Mouse (Mus musculus) megakaryocyte, embryonic 14.5 days (primary cell): ENCODE measurements around the gene Aunip.

Experiments
- FLI1 ChIP-seq: IDR thresholded peaks from 2 replicates; pipeline ENCODE4 v1.6.1; 2012; ENCODE audit warnings: low read length, inconsistent platforms, mixed read lengths
- GATA1 ChIP-seq: IDR thresholded peaks from 3 replicates; pipeline ENCODE4 v1.6.1; 2012; ENCODE audit warnings: mixed read lengths, low read length, inconsistent platforms, borderline replicate concordance

DNA sequence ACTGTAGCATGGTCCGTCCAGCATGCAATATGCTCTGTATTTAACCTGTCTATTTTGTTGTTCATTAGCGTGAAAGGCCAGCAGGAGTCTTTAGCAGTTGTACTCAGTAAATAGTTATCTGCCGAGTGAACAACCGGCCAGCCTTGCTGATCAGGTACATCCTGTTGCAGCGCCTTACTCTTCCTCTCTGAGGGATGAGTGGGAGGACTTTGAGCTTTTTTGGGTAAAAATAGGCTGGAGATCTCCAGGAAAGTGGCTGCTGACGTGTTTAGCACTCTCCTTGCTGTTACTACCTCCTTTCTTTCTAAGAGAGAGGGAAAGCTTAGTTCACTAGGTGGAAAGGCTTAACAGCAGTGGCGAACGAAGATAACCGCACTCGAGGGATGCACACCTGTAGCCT is 6.9 kb downstream of the Aunip start:
- TF ChIP-seq FLI1 (no peak), GATA1 (no peak)
